Comparison of ENCODE assay signal across 22 mouse cellular contexts in the genomic region with DNA sequence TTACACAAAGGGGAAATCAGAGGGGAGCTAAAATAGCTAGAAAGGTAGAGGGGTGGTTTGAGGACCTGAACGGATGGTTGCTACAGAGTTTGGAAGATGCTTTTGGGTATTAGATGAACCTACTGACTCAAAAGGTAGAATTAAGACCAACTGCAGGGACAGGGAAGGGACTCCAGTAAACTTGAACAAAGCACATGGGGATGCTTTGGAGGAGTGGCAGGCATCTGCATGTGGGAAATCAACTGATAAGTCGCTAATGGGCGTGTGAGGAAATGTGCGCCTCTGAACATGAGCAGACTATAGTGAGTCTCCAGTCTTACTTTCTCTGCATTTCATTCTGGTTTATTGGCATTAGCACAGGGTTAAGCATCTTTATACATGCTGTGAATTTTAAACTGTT. TPM values are rescaled to one million over a fixed set of nuclear protein-coding genes. Genes with fewer than 3 reads are reported as not detected.
DNase-seq lines count a peak whose midpoint lies in the region; ATAC-seq and TF ChIP-seq lines count a peak whose summit lies in the region.
"Had no signal": no experiment of that assay in that cellular context is flagged by ENCODE, and none has a peak within 500 bp of the region (broad histone marks: within the 10 kb centered on the region; RNA-seq: fewer than 3 reads in every experiment).

No protein-coding gene starts in this region.

- peak overlapping the region; percentile 6; the same call in 1 of the 2 replicates for H3K27ac ChIP-seq in gastrocnemius, adult 2 months
- no peak overlapping the region for H3K27ac ChIP-seq in liver, embryonic 13.5 days
- no peak overlapping the region for H3K27ac ChIP-seq in forebrain, embryonic 15.5 days (replicated peaks)
- H3K27ac ChIP-seq: embryonic facial prominence, embryonic 12.5 days; forebrain, embryonic 13.5 days; heart, adult 2 months; hindbrain, embryonic 13.5 days; hindbrain, postnatal 0 days had no signal

- no peaks in the 10 kb centered on the region for H3K9me3 ChIP-seq in megakaryocyte, embryonic 14.5 days
- H3K9me3 ChIP-seq in liver, embryonic 13.5 days (replicated peaks), result no peaks in the 10 kb centered on the region
- H3K9me3 ChIP-seq in forebrain, embryonic 15.5 days, result no peaks in the 10 kb centered on the region
- H3K9me3 ChIP-seq: embryonic facial prominence, embryonic 12.5 days; forebrain, embryonic 13.5 days; G1E; heart, embryonic 12.5 days; hindbrain, embryonic 13.5 days had no signal

- no peak overlapping the region for H3K9ac ChIP-seq in liver, embryonic 13.5 days
- no peak overlapping the region for H3K9ac ChIP-seq in forebrain, embryonic 15.5 days (replicated peaks)
- H3K9ac ChIP-seq: embryonic facial prominence, embryonic 12.5 days; forebrain, embryonic 13.5 days; heart, embryonic 12.5 days; hindbrain, embryonic 13.5 days had no signal

- WGBS in liver, embryonic 13.5 days (ENCODE audit: insufficient replicate concordance), result 35% methylated on average over 4 of the region's 4 CpGs
- WGBS in forebrain, embryonic 15.5 days, result 87% methylated on average over 4 of the region's 4 CpGs

- no peak for ATAC-seq in megakaryocyte, adult 5-6 weeks (ENCODE audit: poor library complexity, severe bottlenecking)
- peak; percentile 70 for ATAC-seq in liver, embryonic 13.5 days (ENCODE audit: low read depth)
- peak; percentile 84 for ATAC-seq in megakaryocyte-erythroid progenitor cell, adult 5-6 weeks (replicated peaks; ENCODE audit: low FRiP score, low TSS enrichment, poor library complexity, severe bottlenecking)
- no peak for ATAC-seq in forebrain, embryonic 15.5 days (replicated peaks)
- ATAC-seq: CD4-positive, CD25-positive, alpha-beta regulatory T cell, adult 4 months; forebrain, embryonic 13.5 days; hindbrain, postnatal 0 days had no signal

- no peak overlapping the region for H3K4me3 ChIP-seq in gastrocnemius, adult 2 months
- H3K4me3 ChIP-seq in megakaryocyte, embryonic 14.5 days (replicated peaks), result peak overlapping the region; percentile 11
- H3K4me3 ChIP-seq in liver, embryonic 13.5 days (replicated peaks), result no peak overlapping the region
- no peak overlapping the region for H3K4me3 ChIP-seq in forebrain, embryonic 15.5 days
- H3K4me3 ChIP-seq: embryonic facial prominence, embryonic 12.5 days; forebrain, embryonic 13.5 days; heart, adult 2 months; heart, embryonic 12.5 days; hindbrain, embryonic 13.5 days had no signal

- TF ChIP-seq CTCF in gastrocnemius, adult 2 months (IDR thresholded peaks at IDR 0.05), result no peak

- peaks cover 54% of the 10 kb centered on the region for H3K4me1 ChIP-seq in megakaryocyte, embryonic 14.5 days
- H3K4me1 ChIP-seq in liver, embryonic 13.5 days (replicated peaks), result peaks cover 25% of the 10 kb centered on the region
- peaks cover 15% of the 10 kb centered on the region for H3K4me1 ChIP-seq in forebrain, embryonic 15.5 days

- no peaks in the 10 kb centered on the region for H3K27me3 ChIP-seq in megakaryocyte, embryonic 14.5 days (replicated peaks)
- H3K27me3 ChIP-seq in liver, embryonic 13.5 days, result no peaks in the 10 kb centered on the region
- no peaks in the 10 kb centered on the region for H3K27me3 ChIP-seq in forebrain, embryonic 15.5 days
- H3K27me3 ChIP-seq: embryonic facial prominence, embryonic 12.5 days; forebrain, embryonic 13.5 days; heart, embryonic 12.5 days; hindbrain, embryonic 13.5 days had no signal

- intact Hi-C loops in gastrocnemius, adult 2 months (cut with DNase I), result no loop called here

- DNase-seq in gastrocnemius, adult 2 months, result no peak
- DNase-seq in gastrocnemius, postnatal 4 days (ENCODE audit: low spot score in 2 of 2), result no peak
- peak; percentile 5 for DNase-seq in liver, embryonic 13.5 days
- DNase-seq in right cerebral cortex, postnatal 36 days (ENCODE audit: low spot score in 2 of 2), result no peak
- DNase-seq: adrenal gland, postnatal 10 days; B cell, adult 2 months; cerebellum, adult 11-12 months; cerebellum, adult 9-10 months; gastrocnemius, postnatal 36 days; heart, adult 2 months; heart, postnatal 4 days had no signal

- 0 out of 2 replicates have a peak overlapping the region, but pooled peaks have one; percentile 13 for H3K4me2 ChIP-seq in liver, embryonic 13.5 days
- H3K4me2 ChIP-seq in forebrain, embryonic 15.5 days (replicated peaks), result no peak overlapping the region
- H3K4me2 ChIP-seq: embryonic facial prominence, embryonic 12.5 days; forebrain, embryonic 13.5 days; heart, embryonic 12.5 days; hindbrain, embryonic 13.5 days had no signal

- peaks cover 85% of the 10 kb centered on the region for H3K36me3 ChIP-seq in megakaryocyte, embryonic 14.5 days (replicated peaks; ENCODE audit: low read length)
- H3K36me3 ChIP-seq in liver, embryonic 13.5 days, result peaks cover 41% of the 10 kb centered on the region
- peaks cover 29% of the 10 kb centered on the region for H3K36me3 ChIP-seq in forebrain, embryonic 15.5 days

RNA-seq across cellular contexts. Expression of a gene that starts 9.6 kb away (rescaled TPM):
- 100 to 1,000 TPM; 195 to 263 TPM for total RNA-seq in gastrocnemius, adult 2 months (2021)
- total RNA-seq in gastrocnemius, postnatal 4 days (2021), result 100 to 1,000 TPM; 425 to 463 TPM
- 10.3 and 34.8 TPM in 2 replicates for polyA plus RNA-seq in megakaryocyte, embryonic 14.5 days (2012; ENCODE audit: insufficient read depth, low replicate concordance)
- total RNA-seq in megakaryocyte, adult 5-6 weeks (2015), result 121 and 132 TPM in 2 replicates
- total RNA-seq in megakaryocyte, adult 5-6 weeks (2017), result 192 and 195 TPM in 2 replicates
- polyA plus RNA-seq in liver, embryonic 13.5 days (2015; fragmentation: Nextera tagmentation; extraction: Ambion mirVana), result 71.4 and 83.9 TPM in 2 replicates
- 50.3 and 55.2 TPM in 2 replicates for total RNA-seq in megakaryocyte-erythroid progenitor cell, adult 5-6 weeks (2014; fragmentation: Nextera tagmentation)
- total RNA-seq in megakaryocyte-erythroid progenitor cell, adult 5-6 weeks (2017), result 104 and 135 TPM in 2 replicates
- polyA plus RNA-seq in forebrain, embryonic 15.5 days (2015; fragmentation: Nextera tagmentation; extraction: Ambion mirVana), result 258 and 292 TPM in 2 replicates

RNA-seq across cellular contexts. Expression of a gene that starts 16.6 kb away (rescaled TPM):
- under 1 TPM in 1 of 2 experiments, not detected in 1; 0.36 TPM for total RNA-seq in gastrocnemius, adult 2 months (2021)
- total RNA-seq in gastrocnemius, postnatal 4 days (2021), result under 1 TPM; 0.21 to 0.39 TPM
- polyA plus RNA-seq in megakaryocyte, embryonic 14.5 days (2012; ENCODE audit: insufficient read depth, low replicate concordance), result not detected in 2 replicates
- not detected in 2 replicates for total RNA-seq in megakaryocyte, adult 5-6 weeks (2015)
- 0.12 TPM in 1 of 2 replicates, not detected in the other for total RNA-seq in megakaryocyte, adult 5-6 weeks (2017)
- 0.20 and 0.25 TPM in 2 replicates for polyA plus RNA-seq in liver, embryonic 13.5 days (2015; fragmentation: Nextera tagmentation; extraction: Ambion mirVana)
- total RNA-seq in megakaryocyte-erythroid progenitor cell, adult 5-6 weeks (2014; fragmentation: Nextera tagmentation), result not detected in 2 replicates
- total RNA-seq in megakaryocyte-erythroid progenitor cell, adult 5-6 weeks (2017), result not detected in 2 replicates
- polyA plus RNA-seq in forebrain, embryonic 15.5 days (2015; fragmentation: Nextera tagmentation; extraction: Ambion mirVana), result 0.08 and 0.10 TPM in 2 replicates
- total RNA-seq: heart, adult 2 months had no signal
- polyA plus RNA-seq: CD4-positive, CD25-positive, alpha-beta regulatory T cell, adult 4 months; G1E; heart, adult 2 months had no signal

RNA-seq across cellular contexts. Expression of a gene that starts 42.6 kb away (rescaled TPM):
- total RNA-seq in gastrocnemius, adult 2 months (2021), result 10 to 100 TPM in 1 of 2 experiments, 1 to 10 TPM in 1; 8.8 to 11.8 TPM
- 10 to 100 TPM; 14.6 to 17.2 TPM for total RNA-seq in gastrocnemius, postnatal 4 days (2021)
- polyA plus RNA-seq in megakaryocyte, embryonic 14.5 days (2012; ENCODE audit: insufficient read depth, low replicate concordance), result 0.08 TPM in 1 of 2 replicates, not detected in the other
- 1.1 and 1.4 TPM in 2 replicates for total RNA-seq in megakaryocyte, adult 5-6 weeks (2015)
- 0.44 and 1.2 TPM in 2 replicates for total RNA-seq in megakaryocyte, adult 5-6 weeks (2017)
- 1.6 and 2.0 TPM in 2 replicates for polyA plus RNA-seq in liver, embryonic 13.5 days (2015; fragmentation: Nextera tagmentation; extraction: Ambion mirVana)
- total RNA-seq in megakaryocyte-erythroid progenitor cell, adult 5-6 weeks (2014; fragmentation: Nextera tagmentation), result 5.8 and 6.5 TPM in 2 replicates
- 5.4 and 7.5 TPM in 2 replicates for total RNA-seq in megakaryocyte-erythroid progenitor cell, adult 5-6 weeks (2017)
- polyA plus RNA-seq in forebrain, embryonic 15.5 days (2015; fragmentation: Nextera tagmentation; extraction: Ambion mirVana), result 23.5 and 24.4 TPM in 2 replicates
- polyA plus RNA-seq: G1E had no signal

Comparison
In these comparisons a context has a peak if more than half of its experiments do, and no peak if none do; other contexts are left out.
1. ATAC-seq: peak in liver, embryonic 13.5 days (single experiment) and megakaryocyte-erythroid progenitor cell, adult 5-6 weeks (single experiment); none in megakaryocyte, adult 5-6 weeks (single experiment) and forebrain, embryonic 15.5 days (single experiment).